Mouse (Mus musculus) monocyte, adult 59 days (primary cell): ENCODE measurements around the gene Vrk3. TPM values are rescaled to one million over a fixed set of nuclear protein-coding genes. Genes with fewer than 3 reads are reported as not detected.

Source experiments
- total RNA-seq, 2 experiments: library from RNA; stranded (reverse); gene quantifications; one replicate each; pipeline ENCODE4 v1.2.4; 2023

Vrk3 gene
- total RNA-seq, result 10 to 100 TPM; 57.7 to 61.2 TPM

DNA sequence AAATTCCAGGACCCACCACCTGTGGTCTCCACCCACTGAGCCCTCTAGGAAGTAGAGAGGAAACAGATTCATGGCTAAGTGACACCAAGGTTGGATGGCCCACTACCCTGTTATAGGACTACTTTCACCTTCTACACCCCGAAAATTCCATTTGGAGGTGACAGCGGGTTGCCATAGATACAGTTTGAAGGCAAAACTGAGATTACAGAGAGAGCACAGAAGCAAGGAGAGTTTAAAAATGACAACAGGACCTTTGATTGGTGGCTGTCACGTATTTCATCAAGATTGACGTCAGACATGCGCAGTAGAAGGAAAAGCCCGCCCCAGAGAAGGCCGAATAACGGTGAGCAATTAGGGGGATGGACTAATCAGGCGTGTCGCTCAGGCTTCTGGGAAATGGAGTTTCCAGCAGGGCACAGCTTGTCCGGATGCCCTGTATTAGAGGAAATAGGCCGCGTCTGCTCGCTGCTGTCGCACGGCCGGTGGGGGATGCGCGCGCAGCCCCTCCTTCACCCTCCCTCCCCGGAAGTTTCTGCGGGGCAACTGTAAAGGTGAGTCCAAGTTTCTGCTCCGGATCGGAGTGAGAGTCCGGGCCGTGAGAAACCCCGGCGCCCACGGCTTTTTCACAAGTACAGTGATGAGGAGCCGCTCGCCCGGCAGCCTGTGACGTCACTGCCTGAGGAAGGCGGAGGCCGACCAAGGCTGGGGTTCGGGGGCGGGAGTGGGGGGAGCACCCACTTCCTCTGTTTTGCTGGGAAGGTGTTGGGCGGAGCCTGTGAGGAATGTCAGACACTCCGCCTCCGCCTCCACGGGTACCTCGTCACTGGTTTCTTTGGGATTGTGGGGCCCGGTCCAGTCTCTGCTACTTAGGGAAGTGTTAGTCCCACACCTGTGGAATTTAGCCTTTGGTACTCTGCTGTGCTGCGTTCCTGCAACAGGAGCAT, at the start of gene Vrk3:
Vrk3 (plus strand) TSS at position 313 of the 944 bp plus-strand sequence.

DNA sequence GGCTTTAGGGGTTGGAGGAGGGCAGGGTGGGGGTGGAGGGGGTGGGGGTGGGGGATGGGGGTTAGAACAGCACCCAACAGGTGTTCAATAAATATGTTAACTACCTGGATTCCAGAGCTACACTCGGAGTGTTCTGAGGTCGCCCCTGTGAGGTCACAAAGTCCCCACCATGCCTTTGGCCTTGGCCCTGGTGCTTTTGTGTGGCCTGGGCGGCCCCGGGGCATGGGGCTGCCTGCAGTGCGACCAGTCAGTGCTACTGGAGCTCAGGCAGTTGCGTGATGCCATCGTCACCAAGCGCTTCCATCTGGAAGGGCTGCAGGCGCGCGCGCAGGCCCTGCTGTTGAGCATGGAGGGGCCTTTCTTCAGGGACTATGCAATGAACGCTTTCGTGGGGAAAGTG, 39.6 kb upstream of the Vrk3 start, which contains the start of gene Izumo2:
Izumo2 (plus strand) TSS at position 169 of the 400 bp plus-strand sequence.

DNA sequence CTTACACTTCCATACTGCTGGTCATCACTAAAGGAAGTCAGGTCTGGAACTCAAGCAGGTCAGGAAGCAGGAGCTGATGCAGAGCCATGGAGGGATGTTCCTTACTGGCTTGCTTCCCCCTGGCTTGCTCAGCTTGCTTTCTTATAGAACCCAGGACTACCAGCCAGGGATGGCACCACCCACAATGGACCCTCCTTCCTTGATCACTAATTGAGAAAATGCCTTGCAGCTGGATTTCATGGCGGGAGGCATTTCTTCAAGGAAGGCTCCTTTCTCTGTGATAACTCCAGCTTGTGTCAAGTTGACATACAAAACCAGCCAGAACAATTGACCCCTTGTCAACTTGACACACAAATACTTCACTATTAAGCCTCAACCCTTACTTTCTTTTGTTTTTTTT, 2.7 kb downstream of the Vrk3 start, which contains the start of gene Zfp473:
Zfp473 (minus strand) TSS at position 101 of the 400 bp plus-strand sequence.

DNA sequence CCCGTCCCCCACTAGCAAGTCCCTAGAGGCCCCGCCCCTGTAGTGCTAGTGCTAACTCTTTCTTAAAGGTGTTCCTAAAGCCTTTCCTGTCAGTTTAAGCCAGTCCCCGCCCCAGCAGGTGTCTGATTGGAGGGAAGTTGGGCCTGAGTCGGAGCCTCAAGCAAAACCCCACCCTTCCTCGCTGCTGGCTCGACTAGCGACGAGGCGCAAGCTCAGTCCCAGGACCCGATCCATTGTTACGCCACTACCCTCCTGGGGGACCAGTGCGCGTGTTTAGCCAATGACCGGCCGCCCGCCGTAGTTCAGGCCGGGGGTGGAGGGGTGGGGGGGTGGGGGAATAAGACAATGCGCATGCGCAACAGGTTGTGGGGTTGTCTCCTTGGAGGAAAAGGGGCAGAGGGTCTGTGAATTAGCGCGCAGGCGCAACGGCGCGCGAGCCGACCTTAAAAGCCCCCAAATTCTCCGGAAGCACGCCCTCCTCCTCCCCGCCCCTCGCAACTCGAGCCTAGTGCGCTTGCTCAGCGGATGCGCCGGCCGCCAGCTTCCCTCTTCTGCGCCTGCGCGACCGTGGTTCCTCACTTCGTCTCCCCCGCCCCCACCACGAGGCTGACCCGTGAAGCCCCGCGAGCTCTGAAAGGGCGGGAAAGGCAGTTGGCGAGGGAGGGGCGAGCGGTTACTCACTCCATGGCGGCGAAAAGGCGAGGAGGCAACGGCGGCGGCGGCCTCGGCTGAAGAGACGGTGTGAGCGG, 67.7 kb downstream of the Vrk3 start, which contains the start of the genes Nup62 and Il4i1:
Nup62 (plus strand) TSS at position 368 of the 749 bp plus-strand sequence.
Il4i1 (plus strand) TSS at position 667 of the 749 bp plus-strand sequence.

DNA sequence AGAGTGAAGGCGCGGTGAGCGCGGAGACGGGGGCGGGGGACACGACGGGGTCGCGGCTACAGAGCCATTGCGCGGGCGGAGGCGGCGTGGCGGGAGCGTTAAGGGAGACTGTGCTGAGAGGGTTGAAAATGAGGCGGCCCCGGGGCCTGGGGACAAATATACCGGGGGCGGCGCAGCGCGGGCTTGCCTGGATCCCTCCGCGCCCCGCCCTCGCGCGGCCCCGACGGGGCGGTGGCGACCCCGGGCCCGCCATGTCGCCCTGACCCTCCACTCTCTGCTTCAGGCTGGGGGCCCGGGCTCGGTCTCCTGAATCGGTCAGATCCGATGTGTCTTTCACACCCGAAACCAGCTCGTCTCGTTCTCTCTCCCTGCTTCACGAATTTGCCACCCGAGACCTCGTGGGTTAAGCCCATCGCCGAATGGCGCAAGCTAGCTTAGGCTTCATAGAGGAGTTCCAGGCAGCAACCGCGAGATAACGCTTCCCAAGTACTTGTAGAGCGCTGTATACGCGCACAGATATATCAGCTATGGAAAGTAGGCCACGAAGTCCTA, 68.3 kb downstream of the Vrk3 start, which contains the start of gene Atf5:
Atf5 (minus strand) TSS at position 189 of the 552 bp plus-strand sequence.

Other genes with a start within 250 kb of the Vrk3 start
- under 1 TPM; 0.13 to 0.27 TPM for gene Mybpc2, start 223.8 kb upstream of the Vrk3 start, total RNA-seq
- 1 to 10 TPM; 5.7 to 9.4 TPM for gene Spib, start 216.3 kb upstream of the Vrk3 start, total RNA-seq
- gene Pold1, start 199.6 kb upstream of the Vrk3 start, total RNA-seq, result 10 to 100 TPM; 14.4 to 18.7 TPM
- 100 to 1,000 TPM; 256 TPM for gene Nr1h2, start 194.5 kb upstream of the Vrk3 start, total RNA-seq
- gene Napsa, start 176.0 kb upstream of the Vrk3 start, total RNA-seq, result 100 to 1,000 TPM; 353 to 405 TPM
- gene Kcnc3, start 157.7 kb upstream of the Vrk3 start, total RNA-seq, result 1 to 10 TPM; 1.7 to 3.4 TPM
- 1 to 10 TPM in 1 of 2 experiments, under 1 TPM in 1; 0.15 to 1.3 TPM for gene Myh14, start 77.6 kb upstream of the Vrk3 start, total RNA-seq
- gene Izumo2, start 39.7 kb upstream of the Vrk3 start, total RNA-seq, result not detected
- gene Zfp473, start 2.6 kb downstream of the Vrk3 start, total RNA-seq, result 1 to 10 TPM in 1 of 2 experiments, under 1 TPM in 1; 0.33 to 1.1 TPM
- 10 to 100 TPM; 26.2 to 31.2 TPM for gene Nup62, start 67.7 kb downstream of the Vrk3 start, total RNA-seq
- gene Il4i1, start 68.0 kb downstream of the Vrk3 start, total RNA-seq, result 10 to 100 TPM; 12.7 to 14.3 TPM
- 1 to 10 TPM; 4.7 to 6.0 TPM for gene Atf5, start 68.2 kb downstream of the Vrk3 start, total RNA-seq
- 10 to 100 TPM; 28.4 to 31.3 TPM for gene Akt1s1, start 100.6 kb downstream of the Vrk3 start, total RNA-seq
- gene Tbc1d17, start 100.7 kb downstream of the Vrk3 start, total RNA-seq, result 10 to 100 TPM; 78.0 to 79.4 TPM
- gene Pnkp, start 108.7 kb downstream of the Vrk3 start, total RNA-seq, result 10 to 100 TPM; 83.9 to 88.5 TPM
- gene Ptov1, start 121.4 kb downstream of the Vrk3 start, total RNA-seq, result 10 to 100 TPM; 59.0 to 65.1 TPM
- gene Med25, start 144.3 kb downstream of the Vrk3 start, total RNA-seq, result 10 to 100 TPM; 51.0 to 54.3 TPM
- gene Fuz, start 147.7 kb downstream of the Vrk3 start, total RNA-seq, result 10 to 100 TPM in 1 of 2 experiments, 1 to 10 TPM in 1; 8.5 to 13.7 TPM
- 10 to 100 TPM; 65.0 to 66.5 TPM for gene Ap2a1, start 181.1 kb downstream of the Vrk3 start, total RNA-seq
- gene Tsks, start 194.8 kb downstream of the Vrk3 start, total RNA-seq, result not detected
- gene Cpt1c, start 226.4 kb downstream of the Vrk3 start, total RNA-seq, result 1 to 10 TPM in 1 of 2 experiments, under 1 TPM in 1; 0.63 to 2.0 TPM
- 10 to 100 TPM; 73.2 to 92.6 TPM for gene Prmt1, start 238.2 kb downstream of the Vrk3 start, total RNA-seq
- gene Irf3, start 249.2 kb downstream of the Vrk3 start, total RNA-seq, result 100 to 1,000 TPM in 1 of 2 experiments, 10 to 100 TPM in 1; 99.4 to 105 TPM